Mouse (Mus musculus) midbrain, embryonic 14.5 days (tissue): ENCODE measurements around the gene Plppr1. TPM values are rescaled to one million over a fixed set of nuclear protein-coding genes. Genes with fewer than 3 reads are reported as not detected.

Experiments
- ATAC-seq: fragments of 200-750 bp; cut with Nextera tagmentation; 2 replicates; pipeline ENCODE4 v1.8.0; 2017; ENCODE audit warnings: moderate number of reproducible peaks, moderate library complexity; ENCODE audit not compliant: low FRiP score, low TSS enrichment
- DNase-seq: peaks from one replicate; pipeline ENCODE4 v3.0.0-alpha.2; 2015
- H3K27ac ChIP-seq: fragments of 300-500 bp; sonication (generic); replicated peaks from 2 replicates; pipeline ENCODE4 v1.5.1; 2014; ENCODE audit warnings: mild to moderate bottlenecking, low read depth, low read length, moderate library complexity
- H3K27me3 ChIP-seq: fragments of 300-500 bp; sonication (generic); 2 replicates; pipeline ENCODE4 v1.6.1; 2014; ENCODE audit warnings: low read length, control low read depth, mixed read lengths; ENCODE audit not compliant: control insufficient read depth, insufficient read depth
- H3K36me3 ChIP-seq: fragments of 300-500 bp; sonication (generic); 2 replicates; pipeline ENCODE4 v1.6.1; 2014; ENCODE audit warnings: low read length, control low read depth; ENCODE audit not compliant: control insufficient read depth, insufficient read depth
- H3K4me1 ChIP-seq: fragments of 300-500 bp; sonication (generic); 2 replicates; pipeline ENCODE4 v1.6.1; 2014; ENCODE audit warnings: mild to moderate bottlenecking, antibody characterized with exemption, low read length, control low read depth; ENCODE audit not compliant: control insufficient read depth, insufficient read depth
- H3K4me2 ChIP-seq: fragments of 300-500 bp; sonication (generic); 2 replicates; pipeline ENCODE4 v1.6.1; 2014; ENCODE audit warnings: mild to moderate bottlenecking, low read length, moderate library complexity
- H3K4me3 ChIP-seq: fragments of 300-500 bp; sonication (generic); replicated peaks from 2 replicates; pipeline ENCODE4 v1.5.1; 2014; ENCODE audit warnings: low read depth, low read length
- H3K9ac ChIP-seq: fragments of 300-500 bp; sonication (generic); replicated peaks from 2 replicates; pipeline ENCODE4 v1.6.1; 2014; ENCODE audit warnings: mild to moderate bottlenecking, low read length, moderate library complexity
- H3K9me3 ChIP-seq: fragments of 300-500 bp; sonication (generic); 2 replicates; pipeline ENCODE4 v1.6.1; 2016; ENCODE audit warnings: low read length, control low read depth, mixed read lengths; ENCODE audit not compliant: control insufficient read depth
- WGBS: fragments of 180-500 bp; shearing (Covaris S2); extraction: QIAGEN DNeasy Blood & Tissue Kit; methylation state at CpG from one replicate; pipeline ENCODE4 v1.1.7; 2014; 5-methylcytosine and 5-hydroxymethylcytosine counted together
- polyA plus RNA-seq: library from polyadenylated mRNA; unstranded; fragments of >200 nt; fragmentation: Nextera tagmentation; extraction: Ambion mirVana; gene quantifications from 2 replicates; pipeline ENCODE4 v1.2.1, GENCODE M21; 2014

Gene Plppr1
- polyA plus RNA-seq, 1 experiment from 2014 or later = 60.8 TPM

GRCm38 (mm10) chr4:49101934-49102768, 43.1 kb downstream of the Plppr1 start:
- Histone ChIP-seq H3K36me3 (no peaks in the 10 kb centered on the region), H3K4me3 (no peak overlapping the region), H3K9me3 (no peaks in the 10 kb centered on the region), H3K27me3 (no peaks in the 10 kb centered on the region), H3K27ac (peak overlapping the region; percentile 55), H3K4me1 (peaks cover 14% of the 10 kb centered on the region), H3K4me2 (no peak overlapping the region), H3K9ac (no peak overlapping the region)
- 0 out of 2 replicates have a peak, but pooled peaks have one; percentile 46 for ATAC-seq
- 16% methylated on average over 7 of the region's 7 CpGs for WGBS
- peak; percentile 37 for DNase-seq

GRCm38 (mm10) chr4:49102769-49103193, 43.7 kb downstream of the Plppr1 start:
- ATAC-seq (0 out of 2 replicates have a peak, but pooled peaks have one; percentile 27), DNase-seq (peak; percentile 29)
- Histone ChIP-seq H3K27ac (peak overlapping the region; percentile 55), H3K4me2 (no peak overlapping the region), H3K36me3 (no peaks in the 10 kb centered on the region), H3K4me3 (no peak overlapping the region), H3K4me1 (peaks cover 14% of the 10 kb centered on the region), H3K9ac (no peak overlapping the region), H3K9me3 (no peaks in the 10 kb centered on the region), H3K27me3 (no peaks in the 10 kb centered on the region)
- WGBS = 46% methylated on average over 4 of the region's 4 CpGs

GRCm38 (mm10) chr4:49104860-49105259, 45.8 kb downstream of the Plppr1 start:
- DNase-seq (no peak), ATAC-seq (no peak)
- H3K9me3 ChIP-seq = no peaks in the 10 kb centered on the region
- 89% methylated on average over 8 of the region's 8 CpGs for WGBS
- H3K9ac ChIP-seq = no peak overlapping the region
- no peak overlapping the region for H3K4me3 ChIP-seq
- H3K27ac ChIP-seq = no peak overlapping the region
- no peaks in the 10 kb centered on the region for H3K36me3 ChIP-seq
- no peak overlapping the region for H3K4me2 ChIP-seq
- no peaks in the 10 kb centered on the region for H3K27me3 ChIP-seq
- H3K4me1 ChIP-seq = peaks cover 20% of the 10 kb centered on the region

- ATAC-seq = no peak
Observed at GRCm38 (mm10) chr4:49107895-49108294, 48.8 kb downstream of the Plppr1 start.

GRCm38 (mm10) chr4:49108371-49108770, 49.3 kb downstream of the Plppr1 start:
- DNase-seq (peak; percentile 11), ATAC-seq (no peak)
- Histone ChIP-seq H3K4me1 (peaks cover 11% of the 10 kb centered on the region), H3K4me2 (no peak overlapping the region), H3K27ac (no peak overlapping the region), H3K4me3 (no peak overlapping the region), H3K27me3 (no peaks in the 10 kb centered on the region), H3K9me3 (no peaks in the 10 kb centered on the region), H3K36me3 (no peaks in the 10 kb centered on the region), H3K9ac (no peak overlapping the region)
- 67% methylated on average over 8 of the region's 8 CpGs for WGBS

More at GRCm38 (mm10) chr4:49107895-49108294, 48.8 kb downstream of the Plppr1 start:
- no peak overlapping the region for H3K4me2 ChIP-seq
- no peaks in the 10 kb centered on the region for H3K27me3 ChIP-seq
- DNase-seq = no peak
- H3K36me3 ChIP-seq = no peaks in the 10 kb centered on the region
- peaks cover 11% of the 10 kb centered on the region for H3K4me1 ChIP-seq
- no peak overlapping the region for H3K4me3 ChIP-seq
- 95% methylated on average over 4 of the region's 4 CpGs for WGBS
- H3K27ac ChIP-seq = no peak overlapping the region
- no peak overlapping the region for H3K9ac ChIP-seq
- H3K9me3 ChIP-seq = no peaks in the 10 kb centered on the region

GRCm38 (mm10) chr4:49109989-49110388, 50.9 kb downstream of the Plppr1 start:
- no peaks in the 10 kb centered on the region for H3K36me3 ChIP-seq
- H3K27me3 ChIP-seq = no peaks in the 10 kb centered on the region
- H3K9me3 ChIP-seq = no peaks in the 10 kb centered on the region
- no peak for ATAC-seq
- 20% methylated on average over 5 of the region's 5 CpGs for WGBS
- no peak overlapping the region for H3K4me3 ChIP-seq
- peaks cover 11% of the 10 kb centered on the region for H3K4me1 ChIP-seq
- DNase-seq = peak; percentile 24
- no peak overlapping the region for H3K9ac ChIP-seq
- H3K27ac ChIP-seq = no peak overlapping the region
- no peak overlapping the region for H3K4me2 ChIP-seq

GRCm38 (mm10) chr4:49118842-49119241, 59.8 kb downstream of the Plppr1 start:
- no peak overlapping the region for H3K4me2 ChIP-seq
- ATAC-seq (no peak), DNase-seq (no peak)
- no peaks in the 10 kb centered on the region for H3K9me3 ChIP-seq
- 86% methylated on average over 2 of the region's 2 CpGs for WGBS
- no peak overlapping the region for H3K27ac ChIP-seq
- no peaks in the 10 kb centered on the region for H3K27me3 ChIP-seq
- H3K36me3 ChIP-seq = no peaks in the 10 kb centered on the region
- H3K9ac ChIP-seq = no peak overlapping the region
- no peak overlapping the region for H3K4me3 ChIP-seq
- H3K4me1 ChIP-seq = no peaks in the 10 kb centered on the region

- no peaks in the 10 kb centered on the region for H3K9me3 ChIP-seq
- no peaks in the 10 kb centered on the region for H3K36me3 ChIP-seq
- H3K4me2 ChIP-seq = no peak overlapping the region
- DNase-seq (no peak), ATAC-seq (no peak)
- H3K4me1 ChIP-seq = no peaks in the 10 kb centered on the region
- H3K27me3 ChIP-seq = no peaks in the 10 kb centered on the region
- no peak overlapping the region for H3K27ac ChIP-seq
- no peak overlapping the region for H3K4me3 ChIP-seq
- no peak overlapping the region for H3K9ac ChIP-seq
- 85% methylated on average over 4 of the region's 4 CpGs for WGBS
Observed at GRCm38 (mm10) chr4:49144798-49145197, 85.7 kb downstream of the Plppr1 start.

GRCm38 (mm10) chr4:49148775-49149174, 89.7 kb downstream of the Plppr1 start:
- no peaks in the 10 kb centered on the region for H3K4me1 ChIP-seq
- no peak for DNase-seq
- H3K9me3 ChIP-seq = no peaks in the 10 kb centered on the region
- no peaks in the 10 kb centered on the region for H3K27me3 ChIP-seq
- H3K9ac ChIP-seq = no peak overlapping the region
- no peak overlapping the region for H3K4me2 ChIP-seq
- 68% methylated on average over 2 of the region's 2 CpGs for WGBS
- H3K36me3 ChIP-seq = no peaks in the 10 kb centered on the region
- no peak overlapping the region for H3K4me3 ChIP-seq
- no peak for ATAC-seq
- H3K27ac ChIP-seq = no peak overlapping the region
